In genomic region chr11:116413631-116414022, GRCm38 (mm10) we compare ENCODE assay signal across 8 mouse cellular contexts. TPM values are rescaled to one million over a fixed set of nuclear protein-coding genes. Genes with fewer than 3 reads are reported as not detected.
DNase-seq lines count a peak whose midpoint lies in the region; ATAC-seq and TF ChIP-seq lines count a peak whose summit lies in the region.

No protein-coding gene starts in this region.

- peak; percentile 46 for DNase-seq in kidney, postnatal 0 days (ENCODE audit: low spot score)
- no peak for DNase-seq in kidney, adult 11 months
- DNase-seq in embryonic facial prominence, embryonic 11.5 days (ENCODE audit: low spot score): no peak
- DNase-seq in limb, embryonic 10.5 days (ENCODE audit: low spot score): no peak
- DNase-seq in frontal cortex, postnatal 10 days (ENCODE audit: low spot score in 2 of 2): no peak
- no peak for DNase-seq in embryo, embryonic 11 days
- no peak for DNase-seq in lung, adult 2 months

- TF ChIP-seq CTCF in kidney, postnatal 0 days (IDR thresholded peaks at IDR 0.05; ENCODE audit: low read depth): no peak
- no peak for TF ChIP-seq CTCF in lung, adult 2 months (IDR thresholded peaks at IDR 0.05; ENCODE audit: insufficient read depth, low read length)

- peak overlapping the region; percentile 79; the same call in 1 of the 2 replicates for H3K9ac ChIP-seq in kidney, postnatal 0 days (ENCODE audit: low read depth, low read length)
- H3K9ac ChIP-seq in embryonic facial prominence, embryonic 11.5 days (replicated peaks; ENCODE audit: low read length): peak overlapping the region; percentile 93
- H3K9ac ChIP-seq in neural tube, embryonic 12.5 days: 0 out of 2 replicates have a peak overlapping the region, but pooled peaks have one; percentile 96

- 61% methylated on average over 4 of the region's 4 CpGs for WGBS in kidney, postnatal 0 days
- WGBS in embryonic facial prominence, embryonic 11.5 days: 81% methylated on average over 4 of the region's 4 CpGs
- WGBS in limb, embryonic 10.5 days: 87% methylated on average over 4 of the region's 4 CpGs
- 79% methylated on average over 4 of the region's 4 CpGs for WGBS in neural tube, embryonic 12.5 days
- WGBS in lung, adult 2 months: 69% methylated on average over 4 of the region's 4 CpGs

- peaks cover 18% of the 10 kb centered on the region; the same call in 1 of the 2 replicates for H3K4me1 ChIP-seq in kidney, postnatal 0 days (replicated peaks; ENCODE audit: insufficient read depth, low read length)
- H3K4me1 ChIP-seq in embryonic facial prominence, embryonic 11.5 days (ENCODE audit: control insufficient read depth, insufficient read depth, low read length): peaks cover 3% of the 10 kb centered on the region; the same call in 1 of the 2 replicates
- H3K4me1 ChIP-seq in limb, embryonic 10.5 days: peaks cover 48% of the 10 kb centered on the region
- H3K4me1 ChIP-seq in neural tube, embryonic 12.5 days: peaks cover 22% of the 10 kb centered on the region; the same call in 1 of the 2 replicates
- 0 out of 2 replicates have a peak, but pooled peaks cover 6% of the 10 kb centered on the region for H3K4me1 ChIP-seq in lung, adult 2 months (ENCODE audit: control insufficient read depth, insufficient read depth, low read length)

- TF ChIP-seq POLR2A in lung, adult 2 months (IDR thresholded peaks at IDR 0.05; ENCODE audit: borderline replicate concordance, extremely low read depth, low read depth, low read length): no peak

- H3K4me3 ChIP-seq in kidney, postnatal 0 days (replicated peaks; ENCODE audit: low read depth, low read length): no peak overlapping the region
- peak overlapping the region; percentile 81 for H3K4me3 ChIP-seq in embryonic facial prominence, embryonic 11.5 days (ENCODE audit: low read depth, low read length)
- H3K4me3 ChIP-seq in limb, embryonic 10.5 days: peak overlapping the region; percentile 86
- no peak overlapping the region for H3K4me3 ChIP-seq in neural tube, embryonic 12.5 days
- H3K4me3 ChIP-seq in lung, adult 2 months (replicated peaks; ENCODE audit: extremely low read depth, low read depth, low read length): no peak overlapping the region

- no peak overlapping the region for H3K27ac ChIP-seq in kidney, postnatal 0 days
- H3K27ac ChIP-seq in embryonic facial prominence, embryonic 11.5 days (replicated peaks; ENCODE audit: low read depth, low read length): no peak overlapping the region; the same call in 1 of the 2 replicates
- H3K27ac ChIP-seq in limb, embryonic 10.5 days: peak overlapping the region; percentile 95
- H3K27ac ChIP-seq in neural tube, embryonic 12.5 days: peak overlapping the region; percentile 74; the same call in 1 of the 2 replicates

- peak overlapping the region; percentile 92 for H3K4me2 ChIP-seq in kidney, postnatal 0 days (ENCODE audit: low read length)
- peak overlapping the region; percentile 100 for H3K4me2 ChIP-seq in embryonic facial prominence, embryonic 11.5 days (ENCODE audit: low read depth, low read length)
- H3K4me2 ChIP-seq in neural tube, embryonic 12.5 days (replicated peaks): peak overlapping the region; percentile 97

- H3K9me3 ChIP-seq in kidney, postnatal 0 days (replicated peaks; ENCODE audit: low read length): no peaks in the 10 kb centered on the region
- H3K9me3 ChIP-seq in embryonic facial prominence, embryonic 11.5 days (replicated peaks; ENCODE audit: control insufficient read depth, low read length): no peaks in the 10 kb centered on the region
- H3K9me3 ChIP-seq in limb, embryonic 10.5 days (replicated peaks): no peaks in the 10 kb centered on the region
- H3K9me3 ChIP-seq in neural tube, embryonic 12.5 days: no peaks in the 10 kb centered on the region

- H3K27me3 ChIP-seq in kidney, postnatal 0 days (ENCODE audit: insufficient read depth, low read length): no peaks in the 10 kb centered on the region
- H3K27me3 ChIP-seq in embryonic facial prominence, embryonic 11.5 days (ENCODE audit: control insufficient read depth, insufficient read depth, low read length): no peaks in the 10 kb centered on the region
- peaks cover 16% of the 10 kb centered on the region for H3K27me3 ChIP-seq in limb, embryonic 10.5 days (ENCODE audit: low read depth, poor library complexity, severe bottlenecking)
- H3K27me3 ChIP-seq in neural tube, embryonic 12.5 days (replicated peaks): no peaks in the 10 kb centered on the region

- peak; percentile 6; the same call in 1 of the 2 replicates for ATAC-seq in kidney, postnatal 0 days (replicated peaks; ENCODE audit: low FRiP score, low read depth)
- no peak; the same call in 1 of the 2 replicates for ATAC-seq in embryonic facial prominence, embryonic 11.5 days (replicated peaks; ENCODE audit: insufficient number of reproducible peaks, low FRiP score, low TSS enrichment, low read depth)
- ATAC-seq in neural tube, embryonic 12.5 days (ENCODE audit: low FRiP score, low read depth): no peak

- H3K36me3 ChIP-seq in kidney, postnatal 0 days (ENCODE audit: insufficient read depth, low read length): no peaks in the 10 kb centered on the region
- H3K36me3 ChIP-seq in embryonic facial prominence, embryonic 11.5 days (replicated peaks; ENCODE audit: control insufficient read depth, insufficient read depth, low read depth, low read length): no peaks in the 10 kb centered on the region
- H3K36me3 ChIP-seq in limb, embryonic 10.5 days: no peaks in the 10 kb centered on the region
- H3K36me3 ChIP-seq in neural tube, embryonic 12.5 days: no peaks in the 10 kb centered on the region

RNA-seq across cellular contexts. Expression of gene Rnf157, which starts 0.8 kb away (rescaled TPM):
- 7.4 and 8.1 TPM in 2 replicates for polyA plus RNA-seq in kidney, postnatal 0 days (2015; fragmentation: Nextera tagmentation; extraction: Ambion mirVana)
- 15.8 and 15.9 TPM in 2 replicates for polyA plus RNA-seq in embryonic facial prominence, embryonic 11.5 days (2014; fragmentation: Nextera tagmentation; extraction: Ambion mirVana)
- polyA plus RNA-seq in limb, embryonic 10.5 days (2016; fragmentation: Nextera tagmentation; extraction: Ambion mirVana): 11.1 and 18.3 TPM in 2 replicates
- 54.3 and 62.8 TPM in 2 replicates for polyA plus RNA-seq in neural tube, embryonic 12.5 days (2016; fragmentation: Nextera tagmentation; extraction: Ambion mirVana)
- polyA plus RNA-seq in lung, adult 2 months (2012; rRNA removed): 3.0 and 3.6 TPM in 2 replicates

RNA-seq across cellular contexts. Expression of gene Ubald2, which starts 20.3 kb away (rescaled TPM):
- 53.5 and 53.6 TPM in 2 replicates for polyA plus RNA-seq in kidney, postnatal 0 days (2015; fragmentation: Nextera tagmentation; extraction: Ambion mirVana)
- polyA plus RNA-seq in embryonic facial prominence, embryonic 11.5 days (2014; fragmentation: Nextera tagmentation; extraction: Ambion mirVana): 63.6 and 68.4 TPM in 2 replicates
- 44.1 and 51.8 TPM in 2 replicates for polyA plus RNA-seq in limb, embryonic 10.5 days (2016; fragmentation: Nextera tagmentation; extraction: Ambion mirVana)
- 53.8 and 72.3 TPM in 2 replicates for polyA plus RNA-seq in neural tube, embryonic 12.5 days (2016; fragmentation: Nextera tagmentation; extraction: Ambion mirVana)
- 159 and 160 TPM in 2 replicates for polyA plus RNA-seq in lung, adult 2 months (2012; rRNA removed)

RNA-seq across cellular contexts. Expression of gene Qrich2, which starts 52.4 kb away (rescaled TPM):
- 0.24 and 0.32 TPM in 2 replicates for polyA plus RNA-seq in kidney, postnatal 0 days (2015; fragmentation: Nextera tagmentation; extraction: Ambion mirVana)
- 0.31 TPM in 1 of 2 replicates, not detected in the other for polyA plus RNA-seq in embryonic facial prominence, embryonic 11.5 days (2014; fragmentation: Nextera tagmentation; extraction: Ambion mirVana)
- polyA plus RNA-seq in limb, embryonic 10.5 days (2016; fragmentation: Nextera tagmentation; extraction: Ambion mirVana): 0.36 and 0.44 TPM in 2 replicates
- polyA plus RNA-seq in neural tube, embryonic 12.5 days (2016; fragmentation: Nextera tagmentation; extraction: Ambion mirVana): not detected in 2 replicates
- 0.11 and 0.18 TPM in 2 replicates for polyA plus RNA-seq in lung, adult 2 months (2012; rRNA removed)

Comparison
In these comparisons a context has a peak if more than half of its experiments do, and no peak if none do; other contexts are left out.
1. H3K27ac ChIP-seq: peak in limb, embryonic 10.5 days (single experiment) and neural tube, embryonic 12.5 days (single experiment); none in kidney, postnatal 0 days (single experiment) and embryonic facial prominence, embryonic 11.5 days (single experiment).
2. H3K4me3 ChIP-seq: peak in embryonic facial prominence, embryonic 11.5 days (single experiment) and limb, embryonic 10.5 days (single experiment); none in kidney, postnatal 0 days (single experiment), neural tube, embryonic 12.5 days (single experiment) and lung, adult 2 months (single experiment).
3. Peak in every context shown above with its lines, with median percentiles within 50 percentile points of each other: H3K4me2 ChIP-seq and H3K9ac ChIP-seq.